Mouse (Mus musculus) liver, adult 2 months (tissue): Measurements from ENCODE around the gene Rbfox3. TPM values are rescaled to one million over a fixed set of nuclear protein-coding genes. Genes with fewer than 3 reads are reported as not detected.

Source experiments
- DNase-seq: peaks from one replicate; pipeline ENCODE4 v3.0.0-alpha.2; 2011; ENCODE audit warnings: low read depth, low spot score; ENCODE audit errors: extremely low read depth
- H3K27ac ChIP-seq: fragments of 200-500 bp; replicated peaks from 2 replicates; pipeline ENCODE4 v1.5.1; 2012; ENCODE audit warnings: low read depth, mild to moderate bottlenecking, control low read depth, inconsistent platforms, low read length; ENCODE audit not compliant: insufficient read depth
- H3K27me3 ChIP-seq: fragments of 200-500 bp; 2 replicates; pipeline ENCODE4 v1.6.1; 2012; ENCODE audit warnings: mild to moderate bottlenecking, moderate library complexity, low read length, inconsistent platforms; ENCODE audit not compliant: control insufficient read depth, insufficient read depth
- H3K36me3 ChIP-seq: fragments of 200-500 bp; 2 replicates; pipeline ENCODE4 v1.6.1; 2012; ENCODE audit warnings: low read length, inconsistent platforms; ENCODE audit not compliant: control insufficient read depth, insufficient read depth
- H3K4me1 ChIP-seq: fragments of 200-500 bp; 2 replicates; pipeline ENCODE4 v1.6.1; 2011; ENCODE audit warnings: low read length; ENCODE audit not compliant: control insufficient read depth, insufficient read depth
- H3K4me3 ChIP-seq: fragments of 200-500 bp; 2 replicates; pipeline ENCODE4 v1.5.1; 2011; ENCODE audit warnings: low read depth, mild to moderate bottlenecking, control low read depth, low read length, moderate library complexity; ENCODE audit not compliant: insufficient read depth
- H3K79me2 ChIP-seq: fragments of 200-500 bp; 2 replicates; pipeline ENCODE4 v1.6.1; 2012; ENCODE audit warnings: inconsistent platforms, mild to moderate bottlenecking, low read length, moderate library complexity; ENCODE audit not compliant: control insufficient read depth, insufficient read depth
- H3K9ac ChIP-seq: fragments of 200-500 bp; 2 replicates; pipeline ENCODE4 v1.6.1; 2012; ENCODE audit warnings: low read depth, mild to moderate bottlenecking, control low read depth, inconsistent platforms, low read length
- CTCF ChIP-seq: fragments of 200-500 bp; IDR thresholded peaks from 2 replicates; pipeline ENCODE4 v1.5.1; 2011; ENCODE audit warnings: low read depth, low read length, control low read depth
- POLR2A ChIP-seq: fragments of 200-500 bp; IDR thresholded peaks from 2 replicates; pipeline ENCODE4 v1.6.1; 2011; ENCODE audit warnings: low read length, control low read depth; ENCODE audit not compliant: insufficient read depth; ENCODE audit errors: extremely low read depth
- WGBS: fragments of 180-500 bp; shearing (Covaris S2); methylation state at CpG from one replicate; pipeline ENCODE4 v1.1.7; 2018; 5-methylcytosine and 5-hydroxymethylcytosine counted together
- polyA plus RNA-seq: library from polyadenylated mRNA; depleted of rRNA; stranded (reverse); fragments of >200 nt; gene quantifications from 2 replicates; pipeline ENCODE4 v1.2.3, GENCODE M21; 2012
- total RNA-seq: library from RNA; depleted of rRNA; stranded (reverse); fragments of >200 nt; gene quantifications from 2 replicates; pipeline ENCODE4 v1.2.3, GENCODE M21; 2014

Gene Rbfox3
- total and polyA plus RNA-seq, 2 experiments: 0.28 to 0.44 TPM

- TF ChIP-seq CTCF (no peak), POLR2A (no peak)
- H3K36me3 ChIP-seq: no peaks in the 10 kb centered on the region
Measured at GRCm38 (mm10) chr11:118553001-118553400, 358.4 kb downstream of the Rbfox3 start.

GRCm38 (mm10) chr11:118552478-118552877 lies 358.9 kb downstream of the Rbfox3 start:
- no peak for TF ChIP-seq POLR2A
- TF ChIP-seq CTCF: no peak
- H3K79me2 ChIP-seq: no peaks in the 10 kb centered on the region
- WGBS: 55% methylated on average over 4 of the region's 4 CpGs
- no peak for DNase-seq
- H3K4me1 ChIP-seq: no peaks in the 10 kb centered on the region
- no peak overlapping the region for H3K9ac ChIP-seq
- no peaks in the 10 kb centered on the region for H3K36me3 ChIP-seq
- H3K27me3 ChIP-seq: peaks cover 6% of the 10 kb centered on the region; the same call in 1 of the 2 replicates
- no peak overlapping the region for H3K4me3 ChIP-seq
- H3K27ac ChIP-seq: no peak overlapping the region

More at GRCm38 (mm10) chr11:118553001-118553400, 358.4 kb downstream of the Rbfox3 start:
- Histone ChIP-seq H3K27me3 (peaks cover 6% of the 10 kb centered on the region; the same call in 1 of the 2 replicates), H3K9ac (no peak overlapping the region), H3K79me2 (no peaks in the 10 kb centered on the region), H3K4me1 (no peaks in the 10 kb centered on the region), H3K27ac (no peak overlapping the region), H3K4me3 (no peak overlapping the region)
- DNase-seq: no peak
- 54% methylated on average over 6 of the region's 6 CpGs for WGBS

- Histone ChIP-seq H3K4me3 (no peak overlapping the region), H3K4me1 (no peaks in the 10 kb centered on the region), H3K79me2 (no peaks in the 10 kb centered on the region), H3K9ac (no peak overlapping the region), H3K27ac (no peak overlapping the region), H3K27me3 (peaks cover 6% of the 10 kb centered on the region; the same call in 1 of the 2 replicates), H3K36me3 (no peaks in the 10 kb centered on the region)
- 56% methylated on average over 3 of the region's 3 CpGs for WGBS
- DNase-seq: no peak
- TF ChIP-seq CTCF (no peak), POLR2A (no peak)
Measured at GRCm38 (mm10) chr11:118551705-118552104, 359.7 kb downstream of the Rbfox3 start.

DNA sequence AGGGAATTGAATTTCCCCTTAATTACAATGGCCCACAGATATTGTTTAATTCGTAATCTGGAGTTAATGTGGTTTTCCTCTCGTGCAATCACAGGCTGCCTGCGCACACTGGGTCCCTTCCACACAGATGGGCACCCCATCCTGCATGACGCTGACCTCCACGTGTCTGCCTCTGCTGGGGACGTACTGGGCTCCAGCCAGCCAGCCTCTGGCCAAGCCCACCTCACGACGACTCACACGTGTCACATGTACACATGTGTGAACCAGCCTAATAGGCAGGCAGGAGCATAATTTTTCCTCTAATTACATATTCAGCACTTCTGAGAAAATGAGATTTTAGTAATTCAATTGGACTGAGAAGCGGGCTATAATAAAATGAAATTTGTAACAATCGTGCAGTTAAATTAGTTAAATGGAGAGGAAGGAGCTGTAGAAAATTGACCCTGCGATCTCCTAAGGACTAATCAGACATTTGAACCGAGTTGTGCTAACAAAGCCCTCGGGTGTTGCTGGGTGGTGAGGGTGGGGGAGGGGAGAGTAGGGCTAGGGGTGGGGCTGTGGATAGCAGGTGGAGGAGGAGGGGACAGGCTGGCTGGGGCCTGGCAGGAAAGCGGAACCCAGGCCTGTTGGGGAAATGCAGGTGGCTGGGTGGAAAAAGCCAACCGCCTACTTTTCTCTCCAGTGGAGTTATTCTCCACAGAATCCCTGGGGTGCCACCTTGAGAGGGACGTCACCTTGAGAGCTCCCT lies 360.4 kb downstream of the Rbfox3 start:
- no peak overlapping the region for H3K27ac ChIP-seq
- no peaks in the 10 kb centered on the region for H3K79me2 ChIP-seq
- H3K27me3 ChIP-seq: peaks cover 6% of the 10 kb centered on the region; the same call in 1 of the 2 replicates
- no peaks in the 10 kb centered on the region for H3K4me1 ChIP-seq
- no peak for DNase-seq
- no peak for TF ChIP-seq POLR2A
- TF ChIP-seq CTCF: no peak
- H3K4me3 ChIP-seq: no peak overlapping the region
- 32% methylated on average over 17 of the region's 17 CpGs for whole genome bisulfite sequencing
- no peak overlapping the region for H3K9ac ChIP-seq
- H3K36me3 ChIP-seq: no peaks in the 10 kb centered on the region

GRCm38 (mm10) chr11:118548242-118548641 lies 363.2 kb downstream of the Rbfox3 start:
- no peak for TF ChIP-seq POLR2A
- no peak for TF ChIP-seq CTCF
- H3K4me3 ChIP-seq: no peak overlapping the region
- H3K4me1 ChIP-seq: no peaks in the 10 kb centered on the region
- WGBS: 85% methylated on average over 9 of the region's 9 CpGs
- H3K36me3 ChIP-seq: no peaks in the 10 kb centered on the region
- no peak overlapping the region for H3K9ac ChIP-seq
- H3K27ac ChIP-seq: no peak overlapping the region
- peaks cover 3% of the 10 kb centered on the region for H3K27me3 ChIP-seq
- DNase-seq: no peak
- H3K79me2 ChIP-seq: no peaks in the 10 kb centered on the region

DNA sequence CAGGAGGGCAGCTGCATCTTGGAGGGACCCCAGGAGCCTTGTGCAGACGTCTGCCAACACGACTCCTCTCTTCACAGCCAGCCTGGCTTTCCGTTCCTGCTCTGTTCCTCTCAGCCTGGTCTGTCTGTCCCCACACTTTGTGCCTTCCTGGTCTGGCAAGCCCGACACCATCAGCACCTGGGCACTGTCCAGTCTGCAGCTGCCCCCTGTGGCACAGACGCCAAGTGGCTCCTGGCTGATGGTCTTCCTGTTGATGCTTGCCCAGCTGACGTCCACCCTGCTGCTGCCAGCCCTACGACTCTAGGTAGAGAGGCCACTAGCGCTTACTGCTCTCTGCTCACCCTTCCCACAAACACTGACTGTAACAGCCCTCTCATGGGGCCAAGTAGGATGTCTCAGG lies 365.1 kb downstream of the Rbfox3 start:
- 65% methylated on average over 8 of the region's 8 CpGs for WGBS
- Histone ChIP-seq H3K36me3 (no peaks in the 10 kb centered on the region), H3K4me3 (no peak overlapping the region), H3K27me3 (peaks cover 3% of the 10 kb centered on the region), H3K79me2 (no peaks in the 10 kb centered on the region), H3K9ac (no peak overlapping the region), H3K27ac (no peak overlapping the region), H3K4me1 (no peaks in the 10 kb centered on the region)
- no peak for DNase-seq
- TF ChIP-seq CTCF: no peak
- TF ChIP-seq POLR2A: no peak
